Mouse (Mus musculus) T-helper 1 cell (primary cell): ENCODE data around the gene Serpinh1.

ENCODE experiments used
- in situ Hi-C: fragments of 300-600 bp; cut with MboI, MseI; formaldehyde crosslinking; loops from one replicate; pipeline ENCODE4 v1.15.1; 2025; ENCODE audit warnings: high pct_unique_total_duplicates

Serpinh1 gene

GRCm38 (mm10) chr7:99352526-99353400 is at the start of gene Serpinh1:
Gene Serpinh1 (minus strand): TSS chr7:99353239.
- in situ Hi-C loops = no loop called here

DNA sequence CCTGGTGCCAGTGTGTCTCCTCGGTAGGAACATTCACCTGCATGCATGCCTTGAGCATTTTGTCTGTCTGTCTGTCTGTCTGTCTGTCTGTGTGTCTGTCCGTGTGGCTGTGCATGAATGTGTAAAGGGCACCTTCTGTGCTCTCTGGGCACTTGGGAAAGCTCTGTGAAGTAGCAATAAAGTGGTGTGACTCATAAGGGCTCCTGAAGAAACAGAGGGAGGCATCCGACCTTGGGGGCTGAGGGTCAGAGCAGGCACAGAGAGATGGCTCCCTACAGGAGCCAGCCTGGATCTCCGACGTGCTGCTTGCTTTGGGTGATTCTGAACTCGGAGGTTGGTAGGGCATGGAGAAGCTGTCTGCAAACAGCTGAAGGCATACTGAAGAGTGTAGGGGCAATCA is 49.4 kb upstream of the Serpinh1 start:
- in situ Hi-C loops = no loop called here

DNA sequence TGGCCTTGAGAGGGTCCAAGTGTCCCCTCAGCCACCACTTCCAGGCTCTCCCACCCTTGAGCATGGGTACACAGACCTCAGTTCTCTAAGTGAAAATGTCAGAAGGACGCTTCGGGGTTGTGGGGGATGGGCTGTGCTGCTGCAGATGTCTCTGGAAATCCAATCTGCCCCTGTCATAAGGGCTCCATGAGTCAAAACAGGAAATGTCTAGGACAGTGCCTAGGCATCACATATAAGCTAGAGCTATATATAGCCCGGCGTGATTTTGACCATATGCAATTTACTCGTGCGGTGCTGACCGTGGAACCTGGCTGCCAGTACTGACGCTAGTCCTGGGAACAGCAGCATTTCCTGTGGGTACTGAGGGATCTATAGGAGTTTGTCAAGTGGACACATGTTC is 48.3 kb upstream of the Serpinh1 start:
- in situ Hi-C loops = no loop called here

GRCm38 (mm10) chr7:99396994-99397659 is 44.1 kb upstream of the Serpinh1 start:
- in situ Hi-C loops = no loop called here

DNA sequence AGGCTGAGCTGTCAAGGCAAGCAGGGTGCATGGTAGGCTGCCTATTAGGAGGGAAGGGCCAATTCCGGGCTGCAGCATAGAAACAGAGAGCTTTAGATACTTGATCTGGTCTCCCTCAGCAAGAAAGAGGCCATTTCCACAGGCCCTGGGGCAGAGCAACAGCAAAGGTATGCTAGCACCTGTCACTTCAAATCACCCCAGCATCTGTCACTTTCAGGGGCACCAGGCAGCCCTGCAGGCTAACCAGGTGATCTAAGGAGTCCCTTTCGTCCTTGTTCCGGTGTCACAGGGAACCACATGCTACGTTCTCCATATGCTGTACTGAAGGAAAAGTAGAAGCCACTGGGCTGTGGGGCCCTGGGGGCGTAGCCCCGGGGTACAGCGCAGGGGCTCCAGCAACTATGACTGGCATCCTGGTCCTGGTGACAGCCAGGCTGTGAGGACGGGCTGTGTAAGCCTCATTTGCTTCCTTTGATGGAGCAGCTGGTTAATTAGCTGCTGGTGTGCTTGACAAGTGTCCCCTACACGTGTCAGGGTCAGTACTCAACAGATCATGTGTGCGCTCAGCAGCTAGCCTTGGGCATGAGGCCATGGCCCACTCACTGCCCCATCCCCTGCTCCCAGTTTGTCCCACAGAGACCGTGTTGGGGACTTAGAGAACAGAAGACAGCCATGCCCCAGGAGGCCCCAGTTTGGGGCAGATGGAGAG is 43.0 kb upstream of the Serpinh1 start:
- in situ Hi-C loops = no loop called here

DNA sequence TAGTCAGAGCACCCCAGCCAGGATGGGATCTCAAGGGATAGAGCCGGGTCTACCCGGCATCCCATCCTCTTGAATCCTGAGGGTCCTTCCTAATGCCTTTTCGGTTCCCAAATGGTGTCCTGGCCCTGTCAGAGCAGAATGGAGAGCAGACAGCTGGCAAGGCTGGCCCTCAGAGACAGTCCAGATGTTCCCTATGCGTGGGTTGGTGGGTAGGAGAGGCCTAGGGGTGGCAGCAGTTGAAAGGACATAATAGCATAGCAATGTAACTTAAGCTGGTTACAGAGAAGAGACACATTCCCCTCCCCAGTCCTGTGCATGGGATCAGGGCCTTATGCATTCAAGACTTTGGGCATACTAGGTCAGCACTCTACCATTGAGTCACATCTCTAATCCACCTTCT is 42.3 kb upstream of the Serpinh1 start:
- in situ Hi-C loops = no loop called here

- in situ Hi-C loops = no loop called here
Observed at GRCm38 (mm10) chr7:99393711-99394325, 40.8 kb upstream of the Serpinh1 start.

- in situ Hi-C loops = no loop called here
Observed at GRCm38 (mm10) chr7:99392696-99393095, 39.7 kb upstream of the Serpinh1 start.

DNA sequence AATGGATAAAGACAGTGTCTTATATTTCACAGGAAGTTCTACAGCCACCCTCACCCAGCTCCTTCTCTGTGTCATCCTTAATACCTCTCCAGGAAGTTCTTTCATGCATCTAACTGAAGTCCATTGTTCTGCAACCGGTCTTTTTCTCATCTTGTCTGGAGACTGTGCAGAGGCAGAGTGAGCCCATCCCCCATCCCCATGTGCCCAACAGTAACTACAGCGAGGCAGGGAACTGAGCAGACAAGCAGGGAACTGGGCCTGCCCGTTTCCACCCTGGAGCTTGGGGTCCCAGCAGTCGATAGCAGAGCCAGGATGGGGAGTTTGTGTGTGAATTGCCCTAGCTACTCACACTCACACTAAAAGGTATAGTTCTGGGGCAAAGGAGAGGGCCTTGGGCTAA is 37.5 kb upstream of the Serpinh1 start:
- in situ Hi-C loops = no loop called here

GRCm38 (mm10) chr7:99387356-99387755 is 34.3 kb upstream of the Serpinh1 start:
- in situ Hi-C loops = no loop called here

DNA sequence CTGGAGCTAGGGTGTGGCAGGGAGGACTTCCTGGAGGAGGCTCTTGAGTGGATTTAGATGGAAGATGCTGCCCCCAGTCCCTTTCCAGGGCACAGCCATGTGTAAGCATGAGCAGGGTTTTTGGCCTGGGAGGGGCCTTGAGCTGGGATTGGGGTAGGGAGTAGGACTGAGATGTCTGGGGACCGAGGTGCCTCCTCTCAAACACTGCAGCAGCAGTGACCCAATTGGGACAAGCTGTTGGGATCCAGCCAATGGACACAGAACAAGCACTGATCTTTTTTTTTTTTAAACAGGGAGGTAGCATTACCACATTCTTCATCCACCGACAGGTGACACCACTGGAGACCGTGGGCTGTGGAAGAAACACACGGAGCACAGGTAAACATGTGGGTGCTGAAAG is 33.8 kb upstream of the Serpinh1 start:
- in situ Hi-C loops = no loop called here

DNA sequence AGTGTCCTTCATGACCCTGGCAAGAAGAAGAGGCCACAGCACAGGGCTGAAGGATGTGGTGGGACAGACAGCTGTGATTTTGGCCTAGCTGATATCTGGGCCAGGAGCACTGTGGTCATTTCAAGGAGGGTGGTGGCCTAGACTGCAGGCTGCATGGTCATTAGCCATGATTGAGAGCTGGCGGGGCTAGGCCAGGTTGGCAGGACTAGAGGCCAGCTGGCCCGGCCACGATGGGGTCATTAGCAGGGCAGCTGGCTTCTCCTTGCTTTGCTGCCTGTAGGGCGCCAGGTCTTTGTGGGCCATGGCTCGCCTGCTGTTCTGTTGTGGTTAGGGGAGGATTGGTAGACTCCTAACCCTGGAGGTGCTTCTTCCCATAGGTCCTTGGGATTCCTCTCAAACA is 33.0 kb upstream of the Serpinh1 start:
- in situ Hi-C loops = no loop called here

DNA sequence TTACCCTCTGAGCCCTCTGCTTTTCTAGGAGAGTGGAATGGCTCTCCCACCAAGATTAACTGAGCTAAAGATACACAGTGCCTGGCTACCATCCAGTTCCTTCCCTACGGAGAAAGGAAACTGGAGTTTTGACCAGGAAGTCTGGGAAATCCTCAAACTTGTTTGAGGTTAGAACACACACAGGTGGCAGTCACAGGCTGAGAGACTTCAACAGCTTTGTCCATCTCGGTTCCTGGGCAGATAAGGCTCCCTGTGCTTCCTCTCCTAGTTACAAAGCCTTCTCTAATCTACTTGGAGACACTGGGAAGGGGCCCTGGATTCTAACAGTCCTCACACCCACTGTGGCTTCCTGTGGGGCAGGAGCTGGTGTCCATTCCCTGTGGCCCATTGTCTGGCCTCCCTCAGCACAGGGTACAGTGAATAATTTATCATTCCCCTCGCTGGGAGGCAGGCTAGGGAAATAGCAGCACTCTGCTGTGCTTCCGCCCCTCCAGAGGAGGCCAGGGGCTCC is 31.1 kb upstream of the Serpinh1 start:
- in situ Hi-C loops = loop anchor here (5.0 kb wide), 1 partner anchor 68 kb away; no protein-coding TSS in a partner anchor

- in situ Hi-C loops = loop anchor here (5.0 kb wide), 1 partner anchor 69 kb away; no protein-coding TSS in a partner anchor
Observed at GRCm38 (mm10) chr7:99383246-99383645, 30.2 kb upstream of the Serpinh1 start.

DNA sequence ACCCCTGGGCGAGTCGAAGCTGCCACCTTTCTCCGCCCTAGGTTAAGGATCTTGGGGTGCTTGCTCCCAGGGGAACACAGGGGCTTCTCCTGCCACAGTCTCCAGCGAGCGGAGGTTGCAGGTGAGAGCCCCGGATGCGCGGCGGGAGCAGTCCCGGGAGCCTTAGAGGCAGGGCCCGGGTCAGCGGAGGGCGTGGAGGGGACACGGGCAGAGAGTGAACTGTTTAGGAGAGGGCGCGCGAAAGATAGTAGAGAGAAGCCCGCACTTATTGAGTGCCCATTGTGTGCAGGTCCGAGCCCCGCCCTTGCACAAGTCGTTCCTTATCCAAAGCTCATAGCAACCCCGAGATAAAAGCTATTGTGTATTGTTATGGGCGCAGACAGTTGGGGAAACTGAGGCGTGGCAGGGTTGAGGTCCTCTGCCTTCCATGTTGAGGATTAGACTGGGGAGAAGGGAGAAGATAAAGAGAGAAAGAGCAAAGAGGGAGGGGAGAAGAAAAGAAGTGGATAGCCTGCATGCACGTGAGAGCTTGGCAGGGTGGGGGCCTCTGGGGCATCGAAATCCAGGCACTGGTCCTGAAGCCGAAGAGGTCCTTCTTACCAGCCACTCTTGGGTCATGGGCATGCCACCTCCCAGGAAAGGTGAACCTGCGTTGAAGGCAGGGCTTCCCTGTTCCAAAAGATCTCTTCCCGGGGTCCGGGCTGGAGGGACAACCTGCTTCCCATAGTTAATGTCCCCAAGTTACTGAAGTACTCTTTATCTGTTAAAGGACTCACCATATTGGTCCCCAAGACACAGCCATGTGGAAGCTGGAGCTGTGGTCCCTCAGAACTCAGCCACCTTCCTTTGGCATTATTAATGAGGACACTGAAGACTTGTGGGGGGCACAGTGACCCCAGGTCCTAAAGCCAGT is 29.3 kb upstream of the Serpinh1 start:
- in situ Hi-C loops = loop anchor here (5.0 kb wide), 1 partner anchor 70 kb away; no protein-coding TSS in a partner anchor

GRCm38 (mm10) chr7:99381214-99382087 is 28.4 kb upstream of the Serpinh1 start, which contains the start of gene Gdpd5:
Gene Gdpd5 (plus strand): TSS chr7:99381414.
- in situ Hi-C loops = loop anchor here (5.0 kb wide), 1 partner anchor 71 kb away; no protein-coding TSS in a partner anchor

DNA sequence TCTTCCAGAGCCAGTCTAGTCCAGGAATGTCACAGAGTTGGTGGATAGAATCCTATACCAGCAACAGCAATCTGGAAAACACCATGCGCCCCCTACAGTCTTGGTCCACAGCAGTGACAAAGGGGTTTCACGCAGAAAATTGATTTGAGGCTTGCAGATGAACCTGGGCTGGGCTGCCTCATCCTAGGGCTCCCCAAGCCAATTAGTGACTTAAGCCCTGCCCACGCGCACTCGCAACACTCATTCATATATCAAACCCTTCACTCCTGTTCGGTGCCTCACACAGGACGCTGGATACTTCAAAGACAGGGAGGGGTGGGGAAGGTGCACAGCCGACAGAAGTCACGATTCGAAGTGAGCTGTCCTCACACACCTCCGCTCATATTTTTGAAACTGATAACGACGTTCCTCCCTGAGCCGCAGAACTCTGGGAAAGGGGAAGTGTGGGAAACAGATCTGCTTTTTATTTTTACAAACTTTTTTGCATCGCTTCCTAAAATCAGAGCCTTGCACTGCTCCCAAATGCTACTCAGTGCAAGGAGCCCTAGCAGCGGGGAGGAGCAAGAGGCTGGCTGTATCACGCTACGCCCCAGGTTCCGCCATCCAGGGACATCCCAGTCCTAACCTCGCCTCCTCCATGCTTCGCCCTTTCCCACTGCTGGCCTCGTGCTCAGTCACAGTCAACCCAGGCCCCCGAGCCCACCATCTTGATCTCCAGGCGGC is 27.6 kb upstream of the Serpinh1 start:
- in situ Hi-C loops = loop anchor here (5.0 kb wide), 1 partner anchor 72 kb away; no protein-coding TSS in a partner anchor

DNA sequence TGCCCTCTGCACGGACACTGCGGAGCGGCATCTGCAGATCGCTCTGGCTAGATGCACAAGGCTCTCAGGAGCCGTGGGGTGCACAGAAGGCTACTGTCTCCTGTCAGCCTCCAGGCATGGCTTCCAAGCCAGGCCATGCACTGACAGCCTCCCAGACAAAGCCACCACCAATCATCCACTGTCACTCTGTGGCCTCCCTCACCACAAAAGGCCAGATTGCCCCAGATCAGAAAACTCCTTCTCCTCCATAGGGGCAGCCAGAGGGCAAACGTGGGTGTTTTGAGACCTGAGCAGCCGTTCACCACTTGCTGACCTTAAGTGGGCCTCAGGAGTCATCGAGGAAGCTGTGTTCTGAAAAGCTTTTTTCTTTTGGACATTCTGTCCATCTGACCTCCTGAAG is 25.8 kb upstream of the Serpinh1 start:
- in situ Hi-C loops = no loop called here

DNA sequence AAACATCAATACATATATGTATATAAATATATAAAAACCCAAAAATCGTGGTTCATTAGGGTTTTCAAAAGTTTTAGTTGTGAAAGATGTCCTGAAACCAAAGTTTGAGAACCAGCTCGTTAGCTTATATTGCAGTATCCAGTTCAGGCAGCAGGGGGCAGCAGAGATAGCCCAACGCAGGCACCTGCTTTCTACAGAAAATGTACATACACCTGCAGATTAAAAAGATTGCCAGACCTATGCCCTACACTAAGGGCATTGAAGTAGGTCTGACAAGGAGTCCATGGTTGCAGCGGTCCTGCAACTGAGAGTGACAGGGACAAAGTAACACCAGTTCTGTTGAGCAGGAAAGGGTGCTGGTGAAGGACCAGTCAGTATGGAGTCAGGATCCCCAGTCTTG is 22.4 kb upstream of the Serpinh1 start:
- in situ Hi-C loops = no loop called here
